Mouse (Mus musculus): ENCODE measurements around the gene Ccng1. TPM values are rescaled to one million over a fixed set of nuclear protein-coding genes. Genes with fewer than 3 reads are reported as not detected.
"Not testable (repeated sequence)": the region's sequence is repeated elsewhere in the genome, so short reads cannot be mapped to it uniquely, and the experiment has no call there.

Gene Ccng1
- polyA plus RNA-seq, 1 experiment from 2014 or later = 36.1 TPM

DNA sequence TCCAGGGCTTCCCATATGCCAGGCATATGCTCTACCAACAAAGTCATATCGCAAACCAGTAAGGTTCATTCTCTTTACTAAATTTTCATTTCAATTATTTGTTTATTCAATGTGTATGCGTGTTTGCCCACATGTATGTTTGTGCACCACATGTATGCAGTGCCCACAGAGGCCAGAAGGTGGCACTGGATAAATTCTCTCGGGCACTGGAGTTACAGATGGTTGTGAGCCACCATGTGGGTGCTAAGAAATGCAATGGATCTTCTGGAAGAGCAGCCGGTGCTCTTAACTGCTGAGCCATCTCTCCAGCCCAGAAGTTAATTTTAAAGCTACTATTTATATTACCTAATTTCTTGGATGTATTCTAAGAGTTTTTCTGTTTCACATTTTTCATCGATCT, 39.6 kb downstream of the Ccng1 start:
- H3K27ac ChIP-seq = no peak overlapping the region
- H3K4me1 ChIP-seq = no peaks in the 10 kb centered on the region
- no peak overlapping the region for H3K4me2 ChIP-seq
- H3K9me3 ChIP-seq = no peaks in the 10 kb centered on the region
- H3K27me3 ChIP-seq = no peaks in the 10 kb centered on the region
- H3K36me3 ChIP-seq = peaks cover 82% of the 10 kb centered on the region
- no peak overlapping the region for H3K9ac ChIP-seq
- H3K4me3 ChIP-seq = no peak overlapping the region
- no peak for ATAC-seq (ENCODE audit: insufficient number of reproducible peaks, insufficient read depth, low FRiP score, low TSS enrichment, low read depth)
- WGBS = 94% methylated on average over 5 of the region's 5 CpGs

DNA sequence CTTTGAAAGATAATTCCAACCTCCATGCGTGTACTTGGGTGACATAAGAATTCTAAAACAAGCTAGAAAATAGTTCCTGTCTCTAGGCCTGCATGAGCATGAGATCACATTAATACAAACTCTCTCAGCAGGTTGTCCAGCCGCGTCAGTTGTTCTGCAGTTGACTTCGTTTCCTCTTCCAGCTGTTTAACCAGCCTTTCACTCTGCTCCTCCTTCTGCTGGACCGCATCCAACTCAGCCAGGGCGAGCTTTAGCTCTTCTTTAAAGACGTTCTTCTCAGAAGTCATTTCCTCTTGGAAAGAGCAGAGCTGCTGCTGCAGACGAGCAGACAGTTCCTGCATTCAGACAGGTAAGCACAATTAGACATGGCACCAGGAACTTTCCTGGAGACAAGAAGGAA, 41.3 kb downstream of the Ccng1 start:
- H3K4me3 ChIP-seq = no peak overlapping the region
- peaks cover 81% of the 10 kb centered on the region for H3K36me3 ChIP-seq
- no peaks in the 10 kb centered on the region for H3K9me3 ChIP-seq
- no peak overlapping the region for H3K27ac ChIP-seq
- H3K9ac ChIP-seq = no peak overlapping the region
- no peaks in the 10 kb centered on the region for H3K27me3 ChIP-seq
- no peak overlapping the region for H3K4me2 ChIP-seq
- H3K4me1 ChIP-seq = no peaks in the 10 kb centered on the region
- no peak for ATAC-seq (ENCODE audit: insufficient number of reproducible peaks, insufficient read depth, low FRiP score, low TSS enrichment, low read depth)
- WGBS = 87% methylated on average over 8 of the region's 8 CpGs

DNA sequence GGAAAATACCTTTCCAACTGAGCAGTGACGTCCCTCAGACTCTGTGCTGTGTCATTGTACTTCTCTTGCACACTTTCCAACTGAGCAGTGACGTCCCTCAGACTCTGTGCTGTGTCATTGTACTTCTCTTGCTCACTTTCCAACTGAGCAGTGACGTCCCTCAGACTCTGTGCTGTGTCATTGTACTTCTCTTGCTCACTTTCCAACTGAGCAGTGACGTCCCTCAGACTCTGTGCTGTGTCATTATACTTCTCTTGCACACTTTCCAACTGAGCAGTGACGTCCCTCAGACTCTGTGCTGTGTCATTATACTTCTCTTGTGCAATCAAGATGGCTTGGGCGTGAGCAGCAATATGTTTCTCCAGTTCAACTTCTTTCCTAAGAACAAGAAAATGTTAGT, 45.2 kb downstream of the Ccng1 start:
- not testable (repeated sequence) for H3K9me3 ChIP-seq; ATAC-seq (ENCODE audit: insufficient number of reproducible peaks, insufficient read depth, low FRiP score, low TSS enrichment, low read depth); H3K4me1 ChIP-seq; H3K27ac ChIP-seq; H3K9ac ChIP-seq; H3K27me3 ChIP-seq; H3K4me3 ChIP-seq; H3K4me2 ChIP-seq
- 91% methylated on average over 6 of the region's 6 CpGs for WGBS
- peaks cover 77% of the 10 kb centered on the region for H3K36me3 ChIP-seq

Other genes with a start within 250 kb of the Ccng1 start
- 90.4 and 109 TPM in 2 replicates for gene Mat2b, start 60.1 kb downstream of the Ccng1 start, polyA plus RNA-seq (2015; fragmentation: Nextera tagmentation; extraction: Ambion mirVana)
- 49.7 and 52.0 TPM in 2 replicates for gene Hmmr, start 21.9 kb downstream of the Ccng1 start, polyA plus RNA-seq (2015; fragmentation: Nextera tagmentation; extraction: Ambion mirVana)
- 161 and 175 TPM in 2 replicates for gene Nudcd2, start 21.6 kb downstream of the Ccng1 start, polyA plus RNA-seq (2015; fragmentation: Nextera tagmentation; extraction: Ambion mirVana)

All from embryonic facial prominence, embryonic 13.5 days (tissue).